Mouse (Mus musculus) ovary, adult 10 weeks (tissue): Measurements from ENCODE around the gene Hyal2. TPM values are rescaled to one million over a fixed set of nuclear protein-coding genes. Genes with fewer than 3 reads are reported as not detected.

ENCODE experiments used
- polyA plus RNA-seq: library from polyadenylated mRNA; stranded (reverse); fragments of 350-450 nt; fragmentation: Illumina TruSeq; extraction: RNeasy Lipid Tissue Mini Kit (QIAGEN cat#74804); gene quantifications from one replicate; pipeline ENCODE4 v1.2.3, GENCODE M21; 2014

Gene Hyal2
- 0.66 TPM for polyA plus RNA-seq

DNA sequence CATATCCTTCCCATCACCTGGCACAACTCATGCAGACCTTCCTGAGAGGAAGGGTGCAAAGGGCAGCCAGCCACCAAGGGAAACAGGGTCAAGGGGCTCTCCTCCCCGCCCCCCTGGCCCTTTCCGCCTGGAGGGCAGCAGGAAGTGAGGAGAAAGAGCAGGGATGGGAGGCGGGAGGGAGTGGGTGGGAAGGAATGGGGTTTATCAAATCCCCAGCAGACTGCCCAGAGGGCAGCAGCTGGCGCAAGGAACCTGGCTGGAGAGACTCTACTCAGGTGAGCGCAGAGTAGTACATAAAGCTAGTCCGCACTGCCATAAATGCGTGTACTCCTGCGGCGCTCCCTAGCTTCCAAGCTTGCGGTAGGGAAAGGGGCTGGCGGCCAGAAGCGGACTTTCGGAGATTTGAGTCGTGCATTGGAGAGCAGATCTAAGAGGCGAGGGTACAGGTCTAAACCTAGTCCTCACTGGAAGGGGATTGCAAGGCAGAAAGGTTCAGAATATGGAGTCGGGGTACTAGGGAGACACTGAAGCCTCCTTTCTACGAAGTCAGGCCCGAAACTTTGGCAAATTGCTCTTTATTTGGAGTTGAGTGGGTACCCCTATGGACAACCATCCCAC lies at the start of gene Hyal2:
Gene Hyal2 (plus strand): TSS at position 244 of the 618 bp plus-strand sequence.

DNA sequence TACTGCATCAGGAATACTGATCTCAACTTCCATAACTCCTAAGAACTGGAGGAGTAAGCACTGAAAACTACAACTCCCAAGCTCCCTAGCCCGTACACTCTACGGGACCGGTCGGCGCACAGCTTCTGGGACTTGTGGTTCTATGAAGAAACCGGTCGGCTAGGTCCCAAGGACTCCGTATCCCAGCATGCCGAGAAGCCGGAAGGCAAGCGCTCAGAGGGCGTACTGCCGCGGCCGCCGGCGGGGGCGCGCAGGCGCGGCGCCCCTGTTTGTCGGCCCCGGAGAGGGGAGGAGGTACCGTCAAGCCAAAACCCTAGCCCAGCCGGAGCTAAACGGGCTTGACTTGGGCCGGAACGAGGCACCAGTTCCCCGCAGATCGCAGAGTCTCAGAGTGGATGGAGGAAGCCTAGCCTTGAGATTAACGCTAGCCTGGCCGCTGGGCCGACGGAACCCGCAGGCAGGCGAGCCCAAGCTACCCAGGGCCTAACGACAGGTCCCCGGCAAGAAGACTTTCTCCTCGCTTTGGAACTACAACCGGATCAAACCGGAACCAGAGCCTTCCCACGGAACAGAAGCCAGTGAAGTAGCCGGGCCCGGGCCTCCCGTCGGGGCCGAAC lies 33.8 kb upstream of the Hyal2 start, which contains the start of gene Tmem115:
Gene Tmem115 (plus strand): TSS at position 155 of the 617 bp plus-strand sequence.

DNA sequence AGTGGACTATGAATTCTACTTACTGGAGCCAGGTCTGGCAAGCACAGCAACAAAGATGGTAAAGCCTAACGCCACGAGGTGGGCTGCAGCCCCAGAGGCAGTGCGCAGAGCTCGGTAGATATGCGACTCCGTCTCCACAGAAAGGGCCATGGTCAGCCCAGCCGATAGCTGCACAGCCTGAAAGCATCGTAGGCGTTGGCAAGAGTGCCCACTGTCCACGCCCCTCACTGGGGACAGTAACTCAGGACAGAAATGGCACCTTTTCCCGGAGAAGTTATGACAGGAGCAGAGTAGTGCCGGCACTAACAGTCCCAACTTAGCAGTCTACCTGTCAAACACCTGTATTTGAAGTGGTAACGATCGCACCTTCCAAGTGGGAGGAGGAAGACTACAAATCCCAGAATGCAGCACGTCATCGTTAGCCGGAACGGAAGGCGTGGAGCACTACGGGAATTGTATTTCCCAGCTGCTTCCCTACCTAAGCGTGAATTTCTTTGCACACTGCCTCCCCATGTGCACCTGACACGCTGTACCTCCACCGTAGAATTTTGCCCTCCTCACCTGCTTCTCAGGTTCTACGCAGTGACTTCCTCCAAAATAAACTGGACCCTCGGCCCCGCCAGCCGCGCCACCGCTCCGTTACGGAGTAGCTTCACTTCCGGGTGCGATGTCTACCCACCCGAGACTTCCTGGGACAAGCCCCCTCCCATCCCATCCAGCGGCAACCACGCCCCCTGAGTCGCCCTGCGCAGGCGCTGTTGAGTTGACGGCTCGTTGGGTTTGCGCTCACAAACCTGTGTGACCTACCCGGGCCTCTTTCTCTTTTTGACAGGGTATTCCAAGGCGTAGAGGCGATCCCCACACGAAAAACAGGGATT lies 26.0 kb upstream of the Hyal2 start, which contains the start of the genes Cyb561d2 and Nprl2:
Gene Cyb561d2 (minus strand): TSS at position 720 of the 878 bp plus-strand sequence.
Gene Nprl2 (plus strand): TSS at position 753 of the 878 bp plus-strand sequence.

DNA sequence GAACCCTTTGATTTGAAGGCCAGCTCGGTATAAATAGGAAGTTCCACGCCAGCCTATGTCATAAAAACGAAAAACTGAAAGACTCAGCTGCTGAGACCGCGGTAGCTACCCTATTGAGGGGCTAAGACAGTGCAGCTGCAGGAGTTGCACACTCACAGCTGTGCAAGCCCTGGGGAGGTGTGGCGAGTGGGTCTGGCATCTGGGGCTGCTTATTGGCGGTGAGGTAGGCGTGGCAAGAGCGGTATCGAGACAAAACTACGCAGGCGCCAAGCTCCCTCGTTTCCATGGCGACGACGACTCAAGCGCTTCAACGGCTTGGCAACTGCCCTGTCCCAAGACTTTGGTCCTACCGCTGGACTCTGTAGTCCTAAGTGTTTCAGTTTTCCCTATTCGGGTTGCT lies 20.7 kb upstream of the Hyal2 start, which contains the start of gene Zmynd10:
Gene Zmynd10 (plus strand): TSS at position 273 of the 400 bp plus-strand sequence.

DNA sequence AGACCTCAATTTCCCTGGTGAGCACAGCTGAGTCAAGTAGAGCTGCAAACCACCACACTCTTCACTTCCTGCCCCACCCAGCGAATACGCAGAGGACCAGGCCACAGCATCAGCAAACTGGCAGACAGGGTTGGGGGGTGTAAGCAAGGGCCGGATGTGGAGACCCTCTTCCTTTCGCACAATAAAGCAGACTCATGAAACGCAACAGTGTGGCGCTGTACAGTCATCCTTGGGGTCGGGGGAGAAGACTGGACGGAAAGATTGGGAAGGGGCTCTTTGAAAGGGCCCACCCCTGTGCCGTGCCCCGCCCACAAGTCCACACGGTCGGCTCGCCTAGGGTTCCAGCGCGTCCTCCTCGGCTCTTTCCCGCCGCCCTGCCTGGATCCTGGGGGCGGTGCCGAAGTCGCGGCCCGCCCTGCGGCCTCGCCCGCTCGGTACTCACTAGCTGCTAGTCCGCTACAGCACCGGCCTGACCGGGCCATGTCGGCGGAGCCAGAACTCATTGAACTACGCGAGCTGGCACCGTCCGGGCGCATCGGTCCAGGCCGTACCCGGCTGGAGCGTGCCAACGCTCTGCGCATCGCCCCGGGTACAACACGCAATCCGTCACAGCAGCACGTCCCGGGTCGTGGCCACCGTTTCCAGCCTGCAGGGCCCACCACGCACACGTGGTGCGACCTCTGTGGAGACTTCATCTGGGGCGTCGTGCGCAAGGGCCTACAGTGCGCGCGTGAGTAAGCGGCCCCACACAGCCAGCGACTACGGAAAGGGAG lies 16.4 kb upstream of the Hyal2 start, which contains the start of gene Rassf1:
Gene Rassf1 (plus strand): TSS at position 439 of the 773 bp plus-strand sequence.

DNA sequence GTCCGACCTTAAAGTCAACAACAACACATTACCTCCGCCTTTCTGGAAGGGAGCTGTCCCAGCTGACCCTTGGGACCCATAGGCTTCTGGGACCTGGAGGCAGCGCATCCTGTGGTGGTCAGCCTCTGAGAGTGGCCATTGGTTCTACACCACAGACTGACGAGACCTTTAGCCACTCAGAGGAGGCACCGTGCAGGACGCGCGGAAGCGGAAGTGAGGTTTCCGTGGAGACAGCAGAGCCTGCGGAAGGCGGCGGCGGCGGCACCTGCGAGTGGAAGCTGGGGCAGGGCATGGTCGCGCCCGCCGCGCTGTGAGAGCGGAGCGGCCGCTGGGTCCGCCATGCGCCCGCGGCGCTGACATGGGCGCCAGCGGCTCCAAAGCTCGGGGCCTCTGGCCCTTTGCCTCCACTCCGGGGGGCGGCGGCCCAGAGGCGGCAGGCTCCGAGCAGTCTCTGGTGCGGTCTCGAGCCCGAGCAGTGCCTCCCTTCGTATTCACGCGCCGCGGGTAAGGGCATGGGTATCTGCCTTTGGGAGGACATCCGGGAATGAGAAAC lies 4.6 kb upstream of the Hyal2 start, which contains the start of gene Tusc2:
Gene Tusc2 (plus strand): TSS at position 227 of the 553 bp plus-strand sequence.

DNA sequence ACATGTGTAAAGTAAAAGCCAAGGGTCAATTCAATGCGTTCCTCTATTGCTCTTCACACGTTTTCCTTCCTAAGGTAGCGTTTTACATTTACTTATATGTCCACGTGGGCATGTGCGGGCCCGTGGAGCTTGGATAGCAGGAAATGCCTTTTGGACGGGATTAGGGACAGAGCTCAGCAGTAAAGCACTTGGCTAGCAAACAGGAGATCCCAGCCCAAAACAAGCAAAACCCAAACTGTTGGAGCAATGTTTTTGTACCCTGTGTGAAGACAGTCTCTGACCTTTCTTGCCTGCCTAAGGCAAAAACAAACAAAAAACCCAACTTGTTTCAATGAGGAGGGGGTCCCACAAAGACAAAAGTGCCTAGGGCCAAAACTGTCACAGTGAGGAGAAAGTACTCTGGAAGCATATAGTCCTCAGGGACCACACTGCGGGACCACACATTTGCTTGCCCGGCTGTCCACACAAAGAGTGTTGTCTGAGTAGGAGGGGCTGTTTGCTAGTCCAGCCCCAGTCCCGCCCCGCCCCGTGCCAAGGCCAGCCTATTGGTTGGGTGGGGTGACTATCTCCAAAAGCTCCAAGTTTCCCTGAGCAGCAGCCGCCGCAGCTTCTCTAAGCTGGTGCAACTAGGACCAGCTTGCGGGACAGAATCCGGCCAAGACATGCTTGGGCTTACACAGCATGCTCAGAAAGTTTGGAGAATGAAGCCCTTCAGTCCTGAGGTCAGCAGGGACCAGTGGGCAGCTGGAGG lies 8.8 kb downstream of the Hyal2 start, which contains the start of gene Hyal1:
Gene Hyal1 (plus strand): TSS at position 571 of the 751 bp plus-strand sequence.

DNA sequence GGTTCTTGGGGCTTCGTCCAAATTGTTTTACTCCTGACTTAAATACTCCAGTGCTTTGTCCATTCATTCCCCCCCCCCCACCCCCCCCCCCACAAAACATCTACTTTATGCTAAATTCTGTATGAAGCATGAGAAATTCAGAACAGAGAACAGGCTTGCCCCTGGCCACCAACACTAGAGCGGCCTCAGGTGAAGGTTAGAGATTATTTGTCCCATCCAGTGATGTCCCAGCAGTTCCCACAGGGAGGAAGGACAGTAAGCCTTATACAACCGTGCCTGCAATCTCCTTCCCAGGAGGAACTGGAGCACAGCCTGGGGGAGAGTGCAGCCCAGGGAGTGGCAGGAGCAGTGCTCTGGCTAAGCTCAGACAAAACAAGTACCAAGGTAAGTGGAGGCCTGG lies 10.8 kb downstream of the Hyal2 start, which contains the start of gene Naa80:
Gene Naa80 (plus strand): TSS at position 301 of the 400 bp plus-strand sequence.

DNA sequence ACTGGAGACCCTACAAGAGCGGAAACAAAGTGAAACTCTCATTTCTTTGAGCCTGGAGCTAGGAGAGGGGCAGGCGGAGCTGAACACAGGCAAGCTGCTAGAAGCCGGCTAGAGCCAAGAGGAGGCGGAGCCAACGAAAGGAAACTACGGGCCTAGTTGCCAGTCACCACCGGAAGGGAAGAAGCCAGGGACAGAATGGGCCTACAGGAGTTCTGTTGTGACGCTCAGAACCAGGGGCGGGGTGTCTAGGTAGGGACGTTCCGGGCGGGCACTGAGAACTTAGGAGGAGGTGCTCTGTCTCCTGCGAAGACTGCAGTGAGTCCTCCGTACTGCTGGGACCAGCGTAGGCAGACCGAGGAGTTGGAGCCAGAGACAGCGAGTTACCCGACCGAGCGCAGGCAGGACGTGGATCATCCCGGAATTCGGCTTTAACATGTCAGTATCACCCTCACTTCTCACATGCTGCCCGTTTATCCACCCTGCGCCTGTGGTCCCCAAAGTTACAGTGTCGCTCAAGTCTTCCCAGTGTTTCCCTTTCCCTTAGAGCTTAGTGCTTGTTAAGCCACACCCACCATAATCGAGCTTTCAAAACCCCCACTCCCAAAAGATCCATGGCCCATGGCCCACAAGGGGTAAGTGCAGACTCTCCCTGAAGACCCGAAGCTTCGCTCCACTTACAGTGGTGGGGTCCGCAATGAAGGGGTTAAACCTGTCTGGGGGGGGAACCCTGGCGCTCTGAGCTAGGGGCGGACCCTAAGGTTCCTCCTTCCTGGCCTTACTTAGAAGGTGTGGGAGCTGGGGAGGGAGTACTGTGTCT lies 13.0 kb downstream of the Hyal2 start, which contains the start of gene Hyal3:
Gene Hyal3 (plus strand): TSS at position 318 of the 817 bp plus-strand sequence.

DNA sequence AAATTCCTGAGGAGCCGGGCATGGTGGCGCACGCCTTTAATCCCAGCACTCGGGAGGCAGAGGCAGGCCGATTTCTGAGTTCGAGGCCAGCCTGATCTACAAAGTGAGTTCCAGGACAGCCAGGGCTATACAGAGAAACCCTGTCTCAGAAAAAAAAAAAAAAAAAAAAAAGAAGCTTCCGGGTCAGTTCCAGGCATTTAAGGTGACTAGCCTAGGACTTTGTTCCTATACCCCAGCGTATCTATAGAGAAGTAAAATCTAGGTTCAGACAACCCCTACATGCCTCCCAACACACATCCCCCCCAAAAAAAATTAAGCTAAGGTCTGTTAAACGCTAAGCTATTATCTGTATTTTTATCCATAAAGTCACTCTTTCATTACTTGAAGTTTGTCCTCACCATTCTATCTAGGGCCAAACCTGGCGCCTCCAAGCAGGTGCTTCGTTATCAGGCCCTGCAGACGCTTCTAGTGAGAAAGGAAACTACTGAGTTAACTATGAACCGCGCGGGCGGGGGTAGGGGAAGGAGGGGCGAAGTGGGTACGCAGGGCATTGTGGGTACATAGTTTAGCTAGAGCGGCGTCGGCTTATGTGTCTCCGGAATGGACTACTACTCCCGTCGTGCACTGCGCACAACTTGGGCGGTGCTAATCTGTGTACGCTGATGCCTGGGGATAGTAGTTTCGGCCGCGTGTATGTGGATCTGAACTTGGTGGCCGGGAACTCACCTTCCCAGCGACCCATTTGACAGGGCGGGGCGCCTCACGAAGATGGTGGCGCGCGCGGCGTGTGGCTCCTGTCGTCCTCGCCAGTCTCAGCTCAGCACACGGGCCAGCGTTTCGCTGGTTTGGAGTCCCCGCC lies 19.5 kb downstream of the Hyal2 start, which contains the start of gene Ifrd2:
Gene Ifrd2 (plus strand): TSS at position 669 of the 859 bp plus-strand sequence.

DNA sequence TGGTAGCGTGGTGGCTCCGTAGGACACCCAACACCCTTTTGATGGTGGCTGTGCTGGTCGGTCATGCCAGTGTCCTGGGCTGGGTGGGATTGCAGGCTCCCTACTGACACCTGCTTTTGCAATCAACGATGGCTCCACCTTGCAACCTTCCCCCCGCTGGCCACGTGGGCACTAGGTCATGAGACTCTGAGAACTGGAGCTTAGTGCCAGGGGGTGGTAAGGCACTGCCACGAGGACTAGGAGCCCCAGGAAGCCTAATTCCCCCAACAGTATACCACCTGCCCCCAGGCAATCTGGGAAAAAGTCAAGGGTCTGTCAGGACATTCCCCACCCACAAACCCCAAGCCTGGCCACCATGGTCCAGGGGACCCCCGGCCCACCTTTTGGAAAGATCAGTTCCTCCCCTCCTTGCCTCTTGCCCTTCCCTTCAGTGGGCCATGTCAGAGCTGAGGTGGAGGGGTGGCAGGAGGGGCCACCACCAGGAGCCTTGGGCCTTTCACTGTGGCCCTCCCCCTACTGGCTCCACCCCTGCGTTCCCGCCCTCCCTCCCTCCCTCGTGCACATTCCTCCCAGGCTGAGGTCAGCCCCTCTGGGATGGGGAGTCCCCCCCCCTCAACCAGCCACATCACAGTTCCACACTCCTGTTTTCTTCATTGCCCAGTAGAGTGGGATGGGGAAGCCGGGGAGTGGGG lies 41.1 kb downstream of the Hyal2 start, which contains the start of gene Sema3b:
Gene Sema3b (minus strand): TSS at position 489 of the 692 bp plus-strand sequence.

Other genes starting within 250 kb of the Hyal2 start
- gene Hemk1, start 229.6 kb upstream of the Hyal2 start, polyA plus RNA-seq, result 1.2 TPM
- gene 6430571L13Rik, start 227.3 kb upstream of the Hyal2 start, polyA plus RNA-seq, result not detected
- gene Cacna2d2, start 168.3 kb upstream of the Hyal2 start, polyA plus RNA-seq, result 0.26 TPM
- not detected for gene Tmem115, start 34.0 kb upstream of the Hyal2 start, polyA plus RNA-seq
- gene Cyb561d2, start 25.8 kb upstream of the Hyal2 start, polyA plus RNA-seq, result 4.6 TPM
- gene Nprl2, start 25.7 kb upstream of the Hyal2 start, polyA plus RNA-seq, result 0.31 TPM
- gene Zmynd10, start 20.6 kb upstream of the Hyal2 start, polyA plus RNA-seq, result not detected
- 7.7 TPM for gene Rassf1, start 16.4 kb upstream of the Hyal2 start, polyA plus RNA-seq
- 20.4 TPM for gene Tusc2, start 4.7 kb upstream of the Hyal2 start, polyA plus RNA-seq
- gene Hyal1, start 9.0 kb downstream of the Hyal2 start, polyA plus RNA-seq, result 2.8 TPM
- gene Naa80, start 10.9 kb downstream of the Hyal2 start, polyA plus RNA-seq, result 5.5 TPM
- 0.34 TPM for gene Hyal3, start 12.9 kb downstream of the Hyal2 start, polyA plus RNA-seq
- gene Ifrd2, start 19.7 kb downstream of the Hyal2 start, polyA plus RNA-seq, result 18.3 TPM
- gene Sema3b, start 41.3 kb downstream of the Hyal2 start, polyA plus RNA-seq, result 1.2 TPM
- gene Gnai2, start 67.4 kb downstream of the Hyal2 start, polyA plus RNA-seq, result 37.4 TPM
- 1.1 TPM for gene Slc38a3, start 101.6 kb downstream of the Hyal2 start, polyA plus RNA-seq
- not detected for gene Gnat1, start 111.8 kb downstream of the Hyal2 start, polyA plus RNA-seq
- 0.57 TPM for gene Sema3f, start 142.5 kb downstream of the Hyal2 start, polyA plus RNA-seq
- gene Rbm5, start 203.1 kb downstream of the Hyal2 start, polyA plus RNA-seq, result 190 TPM